Mouse (Mus musculus) adrenal gland (tissue): ENCODE measurements around the gene Zfp771.

Experiments
- intact Hi-C: fragments of 180-260 bp; cut with DNase I; formaldehyde crosslinking; loops from one replicate; pipeline ENCODE4 v1.15.1; 2025
- long read RNA-seq, 2 experiments: library from polyadenylated mRNA; unstranded; transcript quantifications; one replicate each; pipeline ENCODE4 v2.0.0; 2020; ENCODE audit warnings: borderline replicate concordance in 1 of 2; ENCODE audit not compliant: insufficient replicate concordance in 1 of 2

The Zfp771 gene
- long read RNA-seq, experiment 1, transcript Zfp771-201 (3 exons, 1,484 nt): major isoform, 22 of 30 reads
- long read RNA-seq, experiment 1, partial matches to known transcripts: 5 of 30 reads
- long read RNA-seq, experiment 1, other reads (novel, unspliced or antisense): 3 of 30 reads
- long read RNA-seq, experiment 2, transcript Zfp771-201 (3 exons, 1,484 nt): major isoform, 32 of 37 reads
- long read RNA-seq, experiment 2, partial matches to known transcripts: 3 of 37 reads
- long read RNA-seq, experiment 2, other reads (novel, unspliced or antisense): 2 of 37 reads

DNA sequence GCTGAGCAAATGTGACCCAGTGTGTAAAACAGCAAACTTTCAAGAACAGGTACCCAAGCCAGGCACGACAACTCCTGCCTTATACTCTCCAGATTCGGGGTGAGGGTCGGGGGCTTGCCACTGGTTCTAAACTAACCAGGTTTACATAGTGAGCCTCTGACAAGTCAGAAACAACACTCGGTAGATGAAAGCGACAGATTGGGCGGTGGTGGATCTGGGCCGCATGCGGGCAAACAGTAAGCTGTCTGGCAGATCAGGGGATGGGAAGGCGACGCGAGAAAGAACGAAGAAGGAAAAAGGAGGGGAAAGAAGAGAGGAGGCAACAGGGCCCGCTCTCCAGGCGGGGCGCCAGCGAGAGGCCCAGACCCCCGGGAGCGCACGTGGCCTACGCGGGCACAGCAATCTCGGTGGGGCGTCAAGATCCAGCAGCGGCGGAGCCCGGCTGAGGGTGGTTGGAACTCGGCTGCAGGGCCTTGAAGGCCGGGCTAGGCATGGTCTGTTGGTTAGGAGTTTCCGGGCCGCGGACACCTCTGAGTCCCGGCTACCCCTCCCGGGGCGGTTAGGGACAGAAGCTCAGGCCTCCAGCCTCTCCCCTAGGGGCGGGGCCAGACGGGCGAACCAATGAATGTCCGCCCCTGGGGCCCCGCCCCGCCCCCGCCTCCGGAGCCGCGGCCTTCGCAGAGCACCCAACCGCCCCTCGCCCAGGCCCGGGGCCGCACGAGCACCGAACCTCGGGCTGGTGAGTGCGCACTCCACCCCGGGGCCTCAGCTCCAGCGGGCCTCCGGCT is at the start of gene Zfp771:
Zfp771 (plus strand) TSS at position 405 of the 788 bp plus-strand sequence.
- intact Hi-C loops: no loop called here

DNA sequence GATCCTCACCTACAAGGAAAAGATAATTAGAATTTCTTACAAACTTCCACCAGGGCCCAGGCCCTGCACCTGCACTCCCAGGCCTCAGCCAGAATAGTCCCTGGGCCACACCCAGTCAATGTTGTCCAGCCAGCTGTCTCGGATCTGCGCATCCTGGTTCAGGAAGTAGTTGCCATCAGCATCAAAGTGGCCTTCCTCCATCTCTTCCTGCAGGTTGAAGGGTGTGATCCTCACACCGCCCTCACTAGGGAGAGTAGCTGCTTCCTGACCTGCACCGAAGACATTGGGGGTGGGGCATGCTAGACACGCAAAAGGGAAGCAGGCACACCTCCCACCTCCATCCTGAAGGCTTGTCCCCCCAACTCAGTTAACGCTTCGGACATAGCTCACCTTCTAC is 49.4 kb upstream of the Zfp771 start:
- intact Hi-C loops: no loop called here

DNA sequence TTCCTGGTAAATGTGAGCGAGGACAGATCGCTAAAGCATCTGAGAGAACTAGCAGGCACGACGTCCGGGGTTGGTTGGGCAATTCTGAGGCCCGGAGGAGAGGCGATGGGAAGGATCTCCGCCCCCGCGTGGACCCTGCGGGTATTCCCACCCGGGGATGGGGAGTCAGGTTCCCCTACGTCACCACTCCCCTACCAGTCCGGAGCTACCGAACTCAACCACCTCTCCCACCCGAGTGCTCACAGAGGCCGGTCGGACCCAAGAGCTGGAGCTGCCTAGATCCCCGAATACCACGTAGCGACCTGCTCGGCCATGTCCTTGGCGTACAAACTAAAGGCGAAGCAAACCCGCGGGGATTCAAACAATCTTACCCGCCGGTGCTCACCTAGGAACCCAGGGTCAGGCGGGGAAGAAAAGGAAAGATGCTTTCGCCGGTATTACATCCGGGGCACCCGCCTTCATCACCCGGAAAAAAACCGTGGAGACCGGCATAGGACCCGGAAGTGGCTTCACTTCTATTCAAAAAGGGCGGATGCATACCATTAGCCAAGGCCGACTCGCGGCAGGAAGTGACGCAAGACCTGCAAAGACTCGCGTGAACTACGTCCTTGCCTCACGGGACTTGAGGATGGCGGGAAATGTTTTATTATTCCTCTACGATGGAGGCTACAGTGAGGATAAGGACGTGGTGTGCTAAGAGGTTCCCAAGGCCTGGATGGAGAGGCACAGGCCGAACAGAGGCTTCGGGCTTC is 48.4 kb upstream of the Zfp771 start, which contains the start of gene Cd2bp2:
Cd2bp2 (minus strand) TSS at position 507 of the 752 bp plus-strand sequence.
- intact Hi-C loops: no loop called here

DNA sequence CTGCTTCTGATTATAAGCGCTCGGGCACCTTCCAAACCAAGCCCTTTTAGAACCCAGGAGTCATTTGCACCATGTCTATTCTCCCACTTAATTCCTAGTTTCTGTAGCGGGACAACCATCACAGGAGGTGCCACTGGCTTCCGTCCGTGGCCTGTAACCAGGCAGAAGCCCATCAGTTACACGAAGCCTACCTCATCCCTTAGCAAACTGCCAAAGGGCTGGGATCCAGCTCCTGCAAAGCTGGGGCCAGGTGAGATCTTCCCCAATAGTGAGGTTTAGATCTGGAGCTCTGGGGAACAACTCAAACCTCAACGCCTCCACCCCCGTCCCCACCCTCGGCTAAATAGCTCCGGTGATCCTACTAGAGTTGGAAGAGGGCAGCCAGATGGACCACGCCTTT is 47.6 kb upstream of the Zfp771 start:
- intact Hi-C loops: no loop called here

DNA sequence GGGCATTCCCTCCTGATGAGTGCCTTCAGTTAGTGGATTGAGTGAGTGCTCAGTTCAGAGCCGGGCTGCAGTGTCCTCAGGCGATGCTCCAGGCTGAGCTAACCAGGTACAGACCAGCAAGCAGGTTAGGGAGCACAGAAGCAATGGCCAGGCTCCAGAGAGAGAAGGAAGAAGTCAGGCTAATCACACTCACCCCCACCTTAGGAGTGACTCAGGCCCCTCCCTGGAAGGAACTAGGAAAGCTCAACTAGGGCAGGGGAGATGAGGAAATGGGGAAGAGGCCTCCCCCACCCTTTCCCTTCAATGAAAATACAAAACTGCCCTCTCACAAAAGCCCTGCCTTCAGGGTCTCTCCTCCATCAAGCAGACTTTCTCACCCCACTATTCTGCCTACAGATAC is 37.5 kb upstream of the Zfp771 start:
- intact Hi-C loops: no loop called here

DNA sequence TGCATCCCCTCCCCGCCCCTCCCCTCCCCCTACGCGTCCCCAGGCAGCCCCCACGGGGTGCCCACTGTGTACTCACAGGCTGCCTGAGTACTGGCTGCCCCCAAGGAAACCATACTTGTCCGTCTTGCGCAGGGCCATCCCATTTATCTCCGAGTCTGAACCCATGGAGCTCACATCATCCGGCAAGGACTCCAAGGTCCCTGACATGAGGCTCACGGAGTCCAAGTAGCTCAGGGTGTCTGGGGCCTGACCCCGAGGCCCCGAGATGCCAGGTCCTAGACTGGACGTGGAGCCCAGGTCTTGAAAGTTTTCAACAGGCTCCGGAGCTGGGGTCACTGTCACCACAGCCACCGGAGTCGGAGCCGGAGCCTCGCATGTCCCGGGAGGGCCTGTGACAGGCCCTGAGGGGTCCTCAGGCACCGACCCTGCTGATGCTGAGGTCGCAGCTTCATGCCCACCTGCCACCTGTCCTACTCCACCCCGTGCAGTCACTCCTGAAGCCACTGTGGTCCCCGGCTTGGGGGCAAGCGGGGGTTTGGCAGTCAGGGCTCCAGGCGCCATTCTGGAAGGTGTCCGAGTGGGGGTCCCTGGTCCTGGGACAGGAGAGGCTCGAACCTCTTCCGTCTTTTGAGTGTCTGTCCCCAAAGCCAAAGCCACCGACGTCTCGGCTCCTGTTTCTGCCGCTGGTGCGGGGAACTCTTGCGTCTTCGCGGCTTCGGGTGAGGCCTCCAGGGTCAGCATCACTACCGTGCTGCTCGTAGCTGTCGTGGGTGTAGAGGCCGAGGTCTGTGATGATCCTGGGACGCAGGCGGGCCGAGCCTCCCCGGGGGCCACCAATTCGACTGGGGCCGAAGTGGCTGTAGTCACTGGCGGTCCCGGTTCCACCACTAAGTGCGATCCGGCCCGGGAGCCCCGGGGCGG is 36.4 kb upstream of the Zfp771 start:
- intact Hi-C loops: no loop called here

DNA sequence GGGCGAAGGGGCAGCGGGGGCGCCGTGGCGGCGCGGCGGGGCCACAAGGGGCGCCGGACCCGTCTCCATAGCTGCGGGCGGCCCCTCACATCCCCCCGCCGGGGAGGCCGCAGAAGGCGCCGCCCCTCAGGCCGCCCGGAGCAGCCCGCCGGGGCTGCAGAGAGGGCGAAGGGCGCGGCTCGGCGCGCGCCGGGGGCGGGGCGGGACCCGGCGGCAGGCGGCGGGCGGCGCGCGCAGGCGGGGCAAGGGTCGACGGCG is 35.9 kb upstream of the Zfp771 start, which contains the start of gene Tbc1d10b:
Tbc1d10b (minus strand) TSS at position 174 of the 258 bp plus-strand sequence.
- intact Hi-C loops: no loop called here

DNA sequence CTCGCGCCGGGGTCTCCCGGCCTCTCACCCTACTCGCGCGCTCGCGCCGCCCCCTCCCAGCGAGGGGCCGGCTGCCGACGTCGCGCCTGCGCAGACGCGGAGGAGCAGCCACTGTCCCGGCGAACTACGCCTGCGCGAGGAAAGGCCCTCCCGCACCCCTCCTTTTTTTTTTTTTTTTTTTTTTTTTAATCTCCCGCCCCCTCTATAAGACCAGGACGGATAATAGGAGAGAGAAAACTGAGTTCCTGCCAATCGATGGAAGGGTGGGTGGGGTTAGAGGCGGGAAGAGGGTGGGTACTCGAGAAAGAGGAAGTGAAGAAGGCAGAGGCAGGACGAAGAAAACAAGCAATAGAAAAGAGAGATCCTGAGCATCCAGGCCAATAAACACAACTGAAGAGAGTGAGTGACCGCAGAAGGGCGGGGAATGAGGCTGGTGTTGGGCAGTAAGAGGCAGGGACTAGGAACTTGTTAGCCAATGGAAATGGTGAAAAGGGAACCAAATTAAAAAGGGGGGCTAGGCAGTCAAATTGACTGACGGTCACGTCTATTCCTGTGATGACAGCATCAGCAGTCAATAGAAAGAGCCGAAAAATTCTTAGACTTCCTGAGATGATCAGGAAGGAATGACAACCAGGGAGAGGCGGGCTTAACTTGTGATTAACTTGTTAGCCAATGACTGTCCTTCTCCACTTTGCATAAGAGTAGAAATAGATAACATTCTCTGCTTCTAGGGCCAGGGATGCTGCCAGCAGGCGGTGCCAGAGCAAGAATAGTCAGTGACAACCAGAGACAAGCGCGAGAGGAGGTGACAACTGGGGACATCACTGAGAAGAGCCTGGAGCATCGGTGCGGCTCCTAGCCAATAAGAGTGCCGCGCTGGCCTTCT is 35.3 kb upstream of the Zfp771 start, which contains the start of gene Mylpf:
Mylpf (plus strand) TSS at position 338 of the 886 bp plus-strand sequence.
- intact Hi-C loops: no loop called here

DNA sequence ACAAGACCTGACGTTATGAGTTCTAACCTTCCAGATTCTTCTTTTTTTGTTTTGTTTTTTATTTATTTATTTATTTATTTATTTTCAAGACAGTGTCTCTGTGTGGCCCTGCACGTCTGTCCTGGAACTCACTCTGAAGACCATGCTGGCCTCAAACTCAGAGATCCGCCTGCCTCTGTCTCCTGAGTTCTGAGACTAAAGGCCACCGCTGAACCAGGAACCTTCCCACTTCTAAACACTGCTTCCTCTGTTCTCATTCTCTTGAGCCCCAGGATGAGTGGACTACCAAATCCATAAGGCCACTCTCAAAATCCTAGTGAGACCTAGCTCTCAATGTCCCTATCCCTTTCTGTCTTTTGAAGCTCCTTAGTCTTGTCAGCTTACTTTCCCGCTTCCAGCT is 34.2 kb upstream of the Zfp771 start:
- intact Hi-C loops: no loop called here

DNA sequence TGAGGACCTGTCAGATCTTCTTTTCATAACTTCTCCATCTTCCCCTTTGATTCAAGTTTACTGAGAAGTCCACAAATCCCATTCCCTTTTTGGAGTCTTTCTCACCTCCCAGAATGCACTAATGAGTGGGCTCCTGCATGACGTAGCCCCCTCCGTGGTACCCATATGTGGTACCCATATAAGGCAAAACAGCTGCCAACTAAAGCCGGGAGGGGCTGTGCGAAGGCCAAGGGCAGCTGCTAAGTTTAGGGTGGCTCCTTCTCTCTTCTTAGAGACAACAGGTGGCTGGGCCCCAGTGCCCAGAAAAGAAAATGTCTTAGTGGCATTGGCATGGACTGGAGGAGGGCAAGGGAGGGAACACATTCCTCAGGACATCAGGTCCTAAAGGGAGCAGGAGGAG is 33.8 kb upstream of the Zfp771 start:
- intact Hi-C loops: no loop called here

DNA sequence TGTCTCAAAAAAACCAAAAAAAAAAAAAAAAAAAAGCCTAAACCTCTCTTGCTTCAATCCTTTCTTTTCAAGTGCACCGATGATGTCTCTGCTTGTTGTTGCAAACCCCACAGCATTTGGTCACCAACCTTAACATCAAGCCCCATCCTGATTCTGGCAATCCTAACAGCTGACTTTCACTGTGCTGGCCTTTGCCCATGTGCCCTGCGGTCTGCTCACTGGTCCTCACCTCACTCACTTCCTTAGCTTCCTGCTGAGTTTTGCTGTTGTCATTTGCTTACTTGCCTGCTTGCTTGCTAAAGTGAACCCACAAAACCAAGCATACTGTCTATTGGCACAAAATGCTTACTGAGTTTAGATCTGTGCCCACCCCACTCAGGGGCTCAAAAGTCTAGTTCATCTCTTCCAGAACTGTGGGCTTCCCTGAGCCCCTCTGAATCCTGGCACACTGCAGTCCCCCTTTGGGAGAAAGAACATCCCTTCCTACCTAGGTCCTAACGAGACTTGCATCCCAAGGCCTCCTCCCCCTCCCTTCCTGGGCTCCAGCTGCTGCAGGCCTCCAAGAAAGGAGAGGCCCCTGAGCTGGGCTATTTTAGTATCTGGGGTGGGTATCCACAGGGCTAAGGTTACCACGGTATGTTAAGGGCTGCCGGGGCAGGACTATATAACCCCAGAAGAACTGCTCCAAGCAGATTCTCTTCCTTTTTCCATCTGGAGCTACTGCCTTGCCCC is 32.9 kb upstream of the Zfp771 start:
- intact Hi-C loops: no loop called here

DNA sequence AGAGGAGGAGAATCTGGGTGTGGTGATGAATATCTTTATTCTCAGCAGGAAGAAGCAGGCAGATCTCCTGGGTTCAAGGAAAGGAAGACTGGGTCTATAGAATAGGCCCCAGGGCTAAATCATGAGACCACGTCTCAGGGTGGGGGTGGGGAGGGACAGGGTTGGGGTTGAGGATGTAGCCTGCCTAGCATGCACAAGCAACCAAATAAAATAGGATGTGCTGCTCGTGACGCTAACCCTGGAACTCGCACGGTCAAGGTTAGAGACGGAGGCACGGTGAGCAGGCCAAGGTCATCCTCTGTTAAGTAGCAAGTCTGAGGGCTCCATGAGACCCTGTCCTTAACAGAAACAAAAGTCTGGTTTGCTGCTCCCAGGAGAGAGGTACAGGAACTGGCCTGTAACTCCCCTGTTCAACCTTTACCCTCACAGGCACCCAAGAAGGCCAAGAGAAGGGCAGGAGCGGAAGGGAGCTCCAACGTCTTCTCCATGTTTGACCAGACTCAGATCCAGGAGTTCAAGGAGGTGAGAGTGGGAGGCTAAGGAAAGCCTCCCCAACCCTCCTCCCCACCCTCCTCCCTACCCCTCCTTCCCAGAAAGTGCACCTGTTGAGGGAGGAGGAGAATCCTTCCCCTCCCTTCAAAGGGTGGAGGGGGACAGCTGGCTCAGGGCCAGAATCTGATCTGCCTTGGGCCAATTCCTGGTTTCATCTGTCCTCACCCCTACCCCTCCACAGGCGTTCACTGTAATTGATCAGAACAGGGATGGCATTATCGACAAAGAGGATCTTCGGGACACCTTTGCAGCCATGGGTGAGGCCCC is 31.4 kb upstream of the Zfp771 start:
- intact Hi-C loops: no loop called here

DNA sequence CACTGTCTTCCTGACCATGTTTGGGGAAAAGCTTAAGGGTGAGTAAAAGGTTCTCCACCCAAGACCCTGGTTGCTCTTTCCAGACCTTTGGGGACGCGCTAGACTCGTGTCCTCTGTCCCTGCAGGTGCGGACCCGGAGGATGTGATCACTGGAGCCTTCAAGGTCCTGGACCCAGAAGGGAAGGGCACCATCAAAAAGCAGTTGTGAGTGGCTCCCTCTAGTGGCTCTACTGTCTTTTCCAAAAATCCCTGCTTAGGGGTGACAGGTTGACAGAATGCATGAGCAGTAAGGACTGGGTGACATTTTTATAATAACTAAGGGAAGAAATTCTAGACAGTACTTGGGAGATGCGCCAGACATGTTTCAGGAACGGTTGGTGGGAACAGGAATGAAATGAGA is 30.6 kb upstream of the Zfp771 start:
- intact Hi-C loops: no loop called here

DNA sequence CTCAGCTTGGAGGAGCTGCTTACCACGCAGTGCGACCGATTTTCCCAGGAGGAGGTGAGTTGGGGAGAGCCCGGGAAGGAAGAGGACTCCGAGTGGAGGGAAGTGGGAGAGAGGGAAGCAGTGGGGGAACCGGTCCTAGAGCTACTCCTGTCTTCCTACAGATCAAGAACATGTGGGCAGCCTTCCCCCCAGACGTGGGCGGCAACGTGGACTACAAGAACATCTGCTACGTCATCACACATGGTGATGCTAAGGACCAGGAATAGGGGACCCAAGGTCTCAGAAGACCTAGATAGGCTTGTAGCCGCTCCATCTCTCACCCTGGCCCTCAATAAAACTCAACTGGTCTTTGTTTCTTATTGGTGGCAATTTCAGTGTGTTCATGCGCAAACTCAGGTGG is 30.1 kb upstream of the Zfp771 start:
- intact Hi-C loops: no loop called here

DNA sequence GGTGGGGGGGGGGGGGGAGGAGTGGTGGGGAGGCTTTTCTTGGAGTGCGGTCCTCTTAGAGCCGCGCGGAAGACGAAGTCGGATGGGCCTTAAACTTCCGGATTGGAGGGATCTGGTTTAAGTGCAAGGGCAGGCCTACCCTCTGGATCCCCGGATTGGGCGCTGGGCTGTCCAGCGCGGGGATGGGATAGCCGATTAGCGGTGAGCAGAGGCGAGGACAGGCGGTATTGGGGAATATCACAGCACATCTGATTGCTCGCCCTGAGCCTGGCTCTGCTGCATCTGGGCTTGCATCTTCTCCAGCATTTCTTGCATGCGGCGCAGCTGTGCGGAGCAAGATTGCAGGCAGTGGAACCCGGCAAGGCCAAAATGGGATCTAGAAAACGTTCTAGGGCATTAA is 29.6 kb upstream of the Zfp771 start:
- intact Hi-C loops: no loop called here

DNA sequence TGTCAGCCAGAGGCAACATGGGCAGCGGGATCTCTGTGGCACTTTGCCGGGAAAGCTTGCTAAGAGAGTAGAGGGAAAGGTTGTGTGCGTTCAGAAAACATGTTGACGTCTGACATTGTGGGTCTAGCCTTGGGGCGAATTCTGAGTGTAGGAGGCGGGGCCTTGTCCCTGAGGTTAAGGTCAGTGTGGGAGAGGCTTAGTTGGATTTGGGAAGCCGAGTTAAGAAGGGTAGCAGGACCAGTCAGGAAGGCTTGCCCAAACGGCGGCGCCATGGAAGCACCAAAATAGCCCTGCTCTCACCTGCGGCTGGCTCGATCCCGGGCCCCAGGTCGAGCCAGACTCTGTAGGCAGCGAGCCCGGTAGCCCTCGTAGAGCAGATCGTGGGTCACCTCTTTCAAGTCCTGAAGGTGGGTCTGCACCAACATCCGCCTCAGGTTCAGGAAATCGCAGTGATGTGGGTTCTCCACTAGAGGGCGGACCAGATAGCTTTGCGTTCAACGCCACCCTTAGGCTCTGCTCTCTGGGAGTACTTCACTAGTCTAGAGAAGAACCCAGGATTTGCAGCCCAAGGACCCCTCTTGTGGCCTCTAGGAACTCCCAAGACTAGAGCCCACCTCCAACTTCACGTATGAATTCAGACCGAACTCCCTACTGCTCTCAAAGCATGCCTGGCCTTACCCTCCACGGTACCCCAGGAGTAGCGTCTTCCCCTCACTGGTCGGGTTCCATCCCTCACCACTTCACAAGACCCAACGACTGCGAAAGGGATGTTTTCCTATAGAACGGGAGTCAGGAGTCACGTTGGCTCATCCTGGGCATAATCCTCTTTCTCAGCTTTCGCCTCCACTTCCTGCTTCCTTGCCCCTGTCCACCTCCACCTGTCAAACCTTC is 28.8 kb upstream of the Zfp771 start:
- intact Hi-C loops: no loop called here

DNA sequence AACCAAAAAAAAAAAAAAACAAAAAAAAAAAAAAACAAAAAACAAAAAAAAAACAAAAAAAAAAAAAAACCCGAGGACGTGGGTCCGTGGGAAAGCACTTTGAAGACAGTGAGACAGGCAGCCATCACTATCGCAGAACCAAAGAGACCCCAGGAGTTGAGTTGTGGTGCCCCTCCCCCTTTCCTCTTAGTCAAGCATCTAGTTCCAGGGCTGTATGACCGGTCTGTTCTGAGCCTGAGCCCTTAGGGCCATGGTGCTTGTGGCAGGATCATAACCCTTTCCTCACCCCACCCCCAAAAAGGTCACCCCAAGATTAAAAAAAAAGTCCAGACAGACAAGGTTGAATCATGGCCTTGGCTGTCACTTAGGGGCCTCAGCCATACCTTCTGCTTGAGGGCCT is 27.8 kb upstream of the Zfp771 start:
- intact Hi-C loops: no loop called here

DNA sequence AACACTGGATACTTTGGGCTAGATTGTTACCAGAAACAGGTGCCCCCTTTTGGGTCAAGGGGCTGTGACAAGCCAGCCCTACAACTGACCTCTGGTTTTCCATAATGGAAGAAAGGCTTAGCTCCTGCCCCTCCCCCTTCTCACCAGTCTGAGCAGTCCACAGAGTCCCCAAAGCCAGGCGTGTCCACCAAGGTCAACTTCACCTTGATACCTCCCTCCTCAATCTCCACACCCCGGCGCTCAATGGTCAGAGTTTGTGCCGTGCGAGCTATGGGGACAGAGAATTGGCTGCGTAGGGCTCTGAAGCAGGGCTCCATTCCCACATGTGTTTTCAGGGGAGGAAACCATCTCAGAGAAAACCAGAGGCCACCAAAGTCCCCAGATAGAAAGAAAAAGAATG is 26.6 kb upstream of the Zfp771 start:
- intact Hi-C loops: no loop called here
